Mouse (Mus musculus) erythroblast, embryonic 14.5 days (primary cell): ENCODE measurements around the gene Jagn1. TPM values are rescaled to one million over a fixed set of nuclear protein-coding genes. Genes with fewer than 3 reads are reported as not detected.

Experiments used
- H3K27me3 ChIP-seq: 2 replicates; pipeline ENCODE4 v1.6.1; 2012; ENCODE audit warnings: inconsistent platforms; ENCODE audit not compliant: control insufficient read depth
- H3K36me3 ChIP-seq: 2 replicates; pipeline ENCODE4 v1.6.1; 2012; ENCODE audit warnings: mild to moderate bottlenecking, inconsistent platforms; ENCODE audit not compliant: control insufficient read depth
- H3K4me1 ChIP-seq: 2 replicates; pipeline ENCODE4 v1.6.1; 2012; ENCODE audit warnings: inconsistent platforms; ENCODE audit not compliant: control insufficient read depth
- H3K4me3 ChIP-seq: replicated peaks from 2 replicates; pipeline ENCODE3; 2012; ENCODE audit warnings: moderate library complexity, mild to moderate bottlenecking, inconsistent platforms
- H3K9me3 ChIP-seq: 2 replicates; pipeline ENCODE4 v1.6.1; 2012; ENCODE audit warnings: low read length, inconsistent platforms, mixed read lengths; ENCODE audit not compliant: control insufficient read depth
- GATA1 ChIP-seq: IDR thresholded peaks from 2 replicates; pipeline ENCODE4 v1.6.1; 2012; ENCODE audit warnings: low read length, inconsistent platforms, mixed read lengths
- TAL1 ChIP-seq: IDR thresholded peaks from 3 replicates; pipeline ENCODE4 v1.6.1; 2012; ENCODE audit warnings: low read length, inconsistent platforms, mixed read lengths
- polyA plus RNA-seq: library from polyadenylated mRNA; stranded (reverse); fragments of >175 nt; gene quantifications from 2 replicates; pipeline ENCODE4 v1.2.3, GENCODE M21; 2012

The Jagn1 gene
- polyA plus RNA-seq, 1 experiment = 0.38 TPM

DNA sequence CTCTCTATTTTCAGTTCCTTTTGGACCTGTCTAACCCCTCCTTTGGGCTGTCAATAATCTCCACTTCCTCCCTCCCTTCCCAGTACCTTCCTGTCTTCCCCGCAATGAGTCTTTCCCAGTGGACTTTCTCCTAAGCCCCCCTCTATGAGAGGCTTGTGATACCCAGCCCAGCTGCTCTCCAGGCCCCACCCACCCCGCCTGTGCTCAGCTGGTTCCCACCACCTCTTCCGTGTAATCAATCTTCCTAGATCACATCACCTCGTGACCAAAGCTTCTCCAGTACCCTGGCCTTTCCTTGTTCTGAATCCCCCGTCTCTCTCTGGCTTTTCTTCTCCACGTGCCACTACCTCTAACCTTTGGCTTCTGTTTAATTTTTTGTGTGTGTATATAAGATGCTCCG, 35.0 kb downstream of the Jagn1 start:
- TF ChIP-seq TAL1 (no peak), GATA1 (no peak)
- H3K4me1 ChIP-seq = peaks cover 8% of the 10 kb centered on the region
- H3K36me3 ChIP-seq = no peaks in the 10 kb centered on the region; the same call in 1 of the 2 replicates
- peaks cover 56% of the 10 kb centered on the region for H3K27me3 ChIP-seq
- no peak overlapping the region for H3K4me3 ChIP-seq
- no peaks in the 10 kb centered on the region for H3K9me3 ChIP-seq

DNA sequence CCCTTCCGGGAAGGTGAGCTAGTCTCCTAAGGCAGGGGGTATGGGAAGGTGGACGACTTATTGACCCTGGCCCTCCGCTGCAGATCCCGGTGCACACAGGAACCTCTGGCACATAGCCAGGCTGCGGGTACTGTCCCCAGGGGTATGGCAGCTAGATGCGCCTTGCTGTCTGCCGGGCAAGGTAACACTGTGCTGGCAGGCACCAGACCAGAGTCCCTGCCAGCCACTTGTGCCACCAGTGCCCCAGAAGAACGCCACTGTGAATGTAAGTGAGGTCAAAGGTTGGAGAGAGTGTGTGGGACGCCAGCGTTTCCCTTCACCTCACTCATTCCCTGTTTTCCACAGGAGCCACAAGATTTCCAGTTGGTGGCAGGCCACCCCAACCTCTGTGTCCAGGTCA, 36.5 kb downstream of the Jagn1 start:
- Histone ChIP-seq H3K4me3 (no peak overlapping the region), H3K36me3 (no peaks in the 10 kb centered on the region; the same call in 1 of the 2 replicates), H3K9me3 (no peaks in the 10 kb centered on the region), H3K4me1 (peaks cover 19% of the 10 kb centered on the region), H3K27me3 (peaks cover 61% of the 10 kb centered on the region)
- TF ChIP-seq GATA1 (no peak), TAL1 (no peak)

- peaks cover 28% of the 10 kb centered on the region for H3K4me1 ChIP-seq
- H3K27me3 ChIP-seq = peaks cover 55% of the 10 kb centered on the region
- H3K4me3 ChIP-seq = no peak overlapping the region
- no peaks in the 10 kb centered on the region; the same call in 1 of the 2 replicates for H3K36me3 ChIP-seq
- TF ChIP-seq TAL1 (no peak), GATA1 (no peak)
- H3K9me3 ChIP-seq = no peaks in the 10 kb centered on the region
Observed at GRCm38 (mm10) chr6:113480555-113481373, 38.4 kb downstream of the Jagn1 start.

- TF ChIP-seq TAL1 = no peak
- TF ChIP-seq GATA1 = no peak
- H3K27me3 ChIP-seq = peaks cover 39% of the 10 kb centered on the region
- peaks cover 38% of the 10 kb centered on the region for H3K4me1 ChIP-seq
- H3K9me3 ChIP-seq = no peaks in the 10 kb centered on the region
- peak overlapping the region; percentile 74 for H3K4me3 ChIP-seq
- no peaks in the 10 kb centered on the region; the same call in 1 of the 2 replicates for H3K36me3 ChIP-seq
Observed at GRCm38 (mm10) chr6:113482477-113483099, 40.2 kb downstream of the Jagn1 start.

DNA sequence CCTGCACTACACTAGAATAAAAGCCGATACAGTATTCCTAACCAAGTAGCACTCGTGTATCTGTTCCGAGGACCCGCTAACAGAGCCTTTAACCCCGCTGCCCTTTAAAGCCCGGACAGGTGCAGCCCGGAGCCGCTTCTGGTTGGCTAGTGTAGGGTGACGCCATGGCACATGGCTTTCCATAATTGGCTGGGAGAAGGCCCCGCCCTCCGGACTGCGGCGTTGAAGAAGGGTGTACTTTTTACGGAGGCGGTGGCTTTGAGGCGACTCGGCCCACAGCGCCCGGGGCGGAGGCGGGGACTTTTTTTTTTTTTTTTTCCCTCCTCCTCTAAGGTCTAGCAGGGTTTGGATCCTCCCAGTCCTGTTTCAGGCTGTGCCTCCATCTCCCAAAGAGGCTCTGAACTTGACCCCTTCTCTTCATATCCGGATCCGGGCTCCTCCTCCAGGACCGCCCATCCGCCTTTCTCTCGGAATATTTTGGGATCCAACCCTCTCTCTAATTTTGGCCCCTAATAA, 40.8 kb downstream of the Jagn1 start, which contains the start of gene Creld1:
Gene Creld1 (plus strand): TSS at position 198 of the 516 bp plus-strand sequence.
- TF ChIP-seq GATA1 = no peak
- no peak for TF ChIP-seq TAL1
- H3K9me3 ChIP-seq = no peaks in the 10 kb centered on the region
- peaks cover 43% of the 10 kb centered on the region for H3K4me1 ChIP-seq
- peaks cover 4% of the 10 kb centered on the region; the same call in 1 of the 2 replicates for H3K36me3 ChIP-seq
- H3K27me3 ChIP-seq = peaks cover 39% of the 10 kb centered on the region
- peak within 1 kb of the TSS; percentile 74 for H3K4me3 ChIP-seq

GRCm38 (mm10) chr6:113483729-113484128, 41.4 kb downstream of the Jagn1 start:
- H3K4me1 ChIP-seq = peaks cover 43% of the 10 kb centered on the region
- peak overlapping the region; percentile 74 for H3K4me3 ChIP-seq
- H3K9me3 ChIP-seq = no peaks in the 10 kb centered on the region
- H3K27me3 ChIP-seq = peaks cover 39% of the 10 kb centered on the region
- peaks cover 6% of the 10 kb centered on the region; the same call in 1 of the 2 replicates for H3K36me3 ChIP-seq
- TF ChIP-seq TAL1 = no peak
- no peak for TF ChIP-seq GATA1

GRCm38 (mm10) chr6:113487125-113487576, 44.8 kb downstream of the Jagn1 start:
- Histone ChIP-seq H3K36me3 (peaks cover 17% of the 10 kb centered on the region), H3K4me3 (no peak overlapping the region), H3K9me3 (no peaks in the 10 kb centered on the region), H3K4me1 (peaks cover 39% of the 10 kb centered on the region), H3K27me3 (peaks cover 7% of the 10 kb centered on the region)
- TF ChIP-seq GATA1 (0 out of 2 replicates have a peak, but pooled peaks have one; percentile 16), TAL1 (no peak)

- Histone ChIP-seq H3K36me3 (peaks cover 19% of the 10 kb centered on the region), H3K9me3 (no peaks in the 10 kb centered on the region), H3K27me3 (peaks cover 4% of the 10 kb centered on the region), H3K4me1 (peaks cover 24% of the 10 kb centered on the region), H3K4me3 (no peak overlapping the region)
- TF ChIP-seq TAL1 = no peak
- TF ChIP-seq GATA1 = no peak
Observed at GRCm38 (mm10) chr6:113489410-113489809, 47.0 kb downstream of the Jagn1 start.
